Mouse (Mus musculus) erythroblast, embryonic 14.5 days (primary cell): ENCODE results near the gene Rrbp1. TPM values are rescaled to one million over a fixed set of nuclear protein-coding genes. Genes with fewer than 3 reads are reported as not detected.

Source experiments
- H3K27me3 ChIP-seq: 2 replicates; pipeline ENCODE4 v1.6.1; 2012; ENCODE audit warnings: inconsistent platforms; ENCODE audit not compliant: control insufficient read depth
- H3K36me3 ChIP-seq: 2 replicates; pipeline ENCODE4 v1.6.1; 2012; ENCODE audit warnings: mild to moderate bottlenecking, inconsistent platforms; ENCODE audit not compliant: control insufficient read depth
- H3K4me1 ChIP-seq: 2 replicates; pipeline ENCODE4 v1.6.1; 2012; ENCODE audit warnings: inconsistent platforms; ENCODE audit not compliant: control insufficient read depth
- H3K4me3 ChIP-seq: replicated peaks from 2 replicates; pipeline ENCODE3; 2012; ENCODE audit warnings: moderate library complexity, mild to moderate bottlenecking, inconsistent platforms
- H3K9me3 ChIP-seq: 2 replicates; pipeline ENCODE4 v1.6.1; 2012; ENCODE audit warnings: low read length, inconsistent platforms, mixed read lengths; ENCODE audit not compliant: control insufficient read depth
- GATA1 ChIP-seq: IDR thresholded peaks from 2 replicates; pipeline ENCODE4 v1.6.1; 2012; ENCODE audit warnings: low read length, inconsistent platforms, mixed read lengths
- TAL1 ChIP-seq: IDR thresholded peaks from 3 replicates; pipeline ENCODE4 v1.6.1; 2012; ENCODE audit warnings: low read length, inconsistent platforms, mixed read lengths
- polyA plus RNA-seq: library from polyadenylated mRNA; stranded (reverse); fragments of >175 nt; gene quantifications from 2 replicates; pipeline ENCODE4 v1.2.3, GENCODE M21; 2012

The Rrbp1 gene
- polyA plus RNA-seq, 1 experiment, result 4.5 TPM

- Histone ChIP-seq H3K27me3 (no peaks in the 10 kb centered on the region), H3K4me1 (no peaks in the 10 kb centered on the region), H3K36me3 (peaks cover 74% of the 10 kb centered on the region), H3K4me3 (no peak overlapping the region), H3K9me3 (no peaks in the 10 kb centered on the region)
- TF ChIP-seq TAL1 (no peak), GATA1 (no peak)
Observed at GRCm38 (mm10) chr2:143971887-143972286, 39.2 kb downstream of the Rrbp1 start.

DNA sequence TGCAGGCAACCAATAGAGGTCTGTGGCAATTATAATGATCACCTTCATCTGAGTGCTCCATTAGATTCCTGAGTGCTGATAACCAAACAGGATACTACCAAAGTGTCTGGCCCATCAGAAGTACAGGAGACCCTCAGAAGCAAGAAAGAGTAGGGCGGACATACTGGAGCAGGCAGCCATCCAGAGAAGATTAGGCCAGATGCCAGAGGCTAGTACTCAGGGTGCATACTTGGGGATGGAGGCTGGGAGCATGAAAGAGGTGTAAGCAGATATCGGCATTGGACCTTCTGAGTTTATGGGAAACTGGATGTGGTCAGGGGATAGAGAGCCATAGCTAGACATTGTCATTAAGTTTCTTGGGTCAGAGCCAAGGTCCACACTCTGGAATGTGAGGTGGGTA is 40.2 kb downstream of the Rrbp1 start:
- TF ChIP-seq GATA1 (no peak), TAL1 (no peak)
- Histone ChIP-seq H3K4me1 (no peaks in the 10 kb centered on the region), H3K36me3 (peaks cover 84% of the 10 kb centered on the region), H3K27me3 (no peaks in the 10 kb centered on the region), H3K9me3 (no peaks in the 10 kb centered on the region), H3K4me3 (no peak overlapping the region)

DNA sequence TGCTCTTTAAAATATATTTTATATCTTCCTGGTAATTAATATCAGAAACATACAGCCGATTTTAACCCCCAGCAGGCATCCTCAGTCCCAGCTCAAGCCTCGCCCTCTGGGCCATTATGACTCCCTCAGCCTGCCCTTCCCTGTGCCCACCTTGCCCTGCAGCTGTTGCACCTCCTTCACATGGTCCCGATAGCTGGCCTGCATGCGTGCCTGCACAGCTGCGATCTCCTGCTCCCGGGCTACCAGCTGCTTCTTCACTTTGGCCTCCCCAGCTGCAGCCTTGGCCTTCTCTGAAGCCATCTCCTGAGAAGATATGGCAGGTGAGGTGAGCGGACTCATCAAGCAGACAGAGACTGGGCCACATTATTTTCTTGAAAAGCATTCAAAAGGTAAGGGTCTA is 41.8 kb downstream of the Rrbp1 start:
- Histone ChIP-seq H3K36me3 (peaks cover 95% of the 10 kb centered on the region), H3K27me3 (no peaks in the 10 kb centered on the region), H3K9me3 (no peaks in the 10 kb centered on the region), H3K4me1 (no peaks in the 10 kb centered on the region), H3K4me3 (no peak overlapping the region)
- no peak for TF ChIP-seq TAL1
- TF ChIP-seq GATA1, result no peak

- no peak for TF ChIP-seq TAL1
- no peak for TF ChIP-seq GATA1
- Histone ChIP-seq H3K4me1 (no peaks in the 10 kb centered on the region), H3K4me3 (no peak overlapping the region), H3K36me3 (peaks cover 76% of the 10 kb centered on the region), H3K9me3 (no peaks in the 10 kb centered on the region), H3K27me3 (no peaks in the 10 kb centered on the region)
Observed at GRCm38 (mm10) chr2:143963318-143963717, 47.7 kb downstream of the Rrbp1 start.

DNA sequence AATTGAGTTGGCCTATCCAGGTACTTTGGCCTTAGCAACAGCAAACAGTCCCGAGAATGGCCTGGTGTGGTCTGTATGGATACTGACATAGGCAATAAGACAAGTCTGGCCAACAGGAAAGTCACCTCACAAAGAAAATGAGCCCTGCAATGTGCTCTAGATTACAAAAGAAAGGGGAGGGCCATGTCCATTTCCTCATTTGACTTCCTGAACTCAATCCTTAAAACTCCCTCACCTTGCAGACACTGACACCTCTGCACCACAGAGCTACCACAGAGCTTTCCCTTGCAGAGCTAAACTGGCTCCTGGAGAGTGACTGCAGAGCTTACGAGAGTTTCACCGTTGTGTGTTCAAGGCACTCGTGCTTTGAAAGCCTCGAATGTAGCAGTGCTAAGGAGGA is 48.9 kb downstream of the Rrbp1 start:
- Histone ChIP-seq H3K27me3 (no peaks in the 10 kb centered on the region), H3K4me3 (no peak overlapping the region), H3K9me3 (no peaks in the 10 kb centered on the region), H3K4me1 (no peaks in the 10 kb centered on the region), H3K36me3 (peaks cover 76% of the 10 kb centered on the region)
- TF ChIP-seq GATA1 (no peak), TAL1 (no peak)

GRCm38 (mm10) chr2:143955746-143956145 is 55.3 kb downstream of the Rrbp1 start:
- Histone ChIP-seq H3K9me3 (no peaks in the 10 kb centered on the region), H3K4me3 (no peak overlapping the region), H3K27me3 (no peaks in the 10 kb centered on the region), H3K4me1 (no peaks in the 10 kb centered on the region), H3K36me3 (peaks cover 75% of the 10 kb centered on the region)
- TF ChIP-seq TAL1 (no peak), GATA1 (no peak)

- H3K4me3 ChIP-seq, result no peak overlapping the region
- no peaks in the 10 kb centered on the region for H3K9me3 ChIP-seq
- no peaks in the 10 kb centered on the region for H3K27me3 ChIP-seq
- TF ChIP-seq GATA1 (no peak), TAL1 (no peak)
- H3K4me1 ChIP-seq, result no peaks in the 10 kb centered on the region
- peaks cover 81% of the 10 kb centered on the region for H3K36me3 ChIP-seq
Observed at GRCm38 (mm10) chr2:143955004-143955403, 56.1 kb downstream of the Rrbp1 start.

- H3K9me3 ChIP-seq, result no peaks in the 10 kb centered on the region
- TF ChIP-seq TAL1 (no peak), GATA1 (no peak)
- H3K27me3 ChIP-seq, result no peaks in the 10 kb centered on the region
- H3K4me3 ChIP-seq, result no peak overlapping the region
- H3K4me1 ChIP-seq, result no peaks in the 10 kb centered on the region
- peaks cover 92% of the 10 kb centered on the region for H3K36me3 ChIP-seq
Observed at GRCm38 (mm10) chr2:143953944-143954343, 57.1 kb downstream of the Rrbp1 start.

GRCm38 (mm10) chr2:143951546-143952315 is 59.3 kb downstream of the Rrbp1 start:
- Histone ChIP-seq H3K9me3 (no peaks in the 10 kb centered on the region), H3K27me3 (no peaks in the 10 kb centered on the region), H3K4me3 (no peak overlapping the region), H3K36me3 (peaks cover 97% of the 10 kb centered on the region), H3K4me1 (no peaks in the 10 kb centered on the region)
- TF ChIP-seq GATA1 (no peak), TAL1 (no peak)

DNA sequence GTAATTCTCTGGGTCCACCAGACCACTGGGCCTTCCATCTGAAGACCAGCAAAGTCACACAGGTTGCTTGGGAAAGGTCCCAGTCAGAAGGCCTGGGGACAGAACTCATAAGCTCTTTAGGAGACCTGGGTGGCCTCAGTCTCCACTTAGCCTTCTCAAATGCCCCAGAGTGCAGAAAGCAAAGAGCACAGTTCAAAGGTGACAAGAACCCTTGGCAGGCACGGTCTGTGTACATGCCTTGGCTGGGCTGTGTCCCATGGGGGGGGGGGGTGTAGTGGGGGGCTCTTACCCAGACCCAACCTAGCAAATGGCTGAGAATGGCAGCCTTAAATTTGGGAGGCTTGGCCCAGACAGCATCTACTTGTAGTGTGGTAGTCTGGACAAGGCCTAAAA is 60.0 kb downstream of the Rrbp1 start:
- Histone ChIP-seq H3K36me3 (peaks cover 97% of the 10 kb centered on the region), H3K4me3 (no peak overlapping the region), H3K27me3 (no peaks in the 10 kb centered on the region), H3K4me1 (no peaks in the 10 kb centered on the region), H3K9me3 (no peaks in the 10 kb centered on the region)
- TF ChIP-seq TAL1 (no peak), GATA1 (no peak)
